Mouse (Mus musculus) colon, adult 2 months (tissue): ENCODE data around the gene Ciapin1. TPM values are rescaled to one million over a fixed set of nuclear protein-coding genes. Genes with fewer than 3 reads are reported as not detected.

Experiments used
- polyA plus RNA-seq: library from polyadenylated mRNA; depleted of rRNA; stranded (reverse); fragments of >200 nt; gene quantifications from 2 replicates; pipeline ENCODE4 v1.2.3, GENCODE M21; 2012; rRNA removed

Gene Ciapin1
- 47.1 and 48.1 TPM in 2 replicates for polyA plus RNA-seq

DNA sequence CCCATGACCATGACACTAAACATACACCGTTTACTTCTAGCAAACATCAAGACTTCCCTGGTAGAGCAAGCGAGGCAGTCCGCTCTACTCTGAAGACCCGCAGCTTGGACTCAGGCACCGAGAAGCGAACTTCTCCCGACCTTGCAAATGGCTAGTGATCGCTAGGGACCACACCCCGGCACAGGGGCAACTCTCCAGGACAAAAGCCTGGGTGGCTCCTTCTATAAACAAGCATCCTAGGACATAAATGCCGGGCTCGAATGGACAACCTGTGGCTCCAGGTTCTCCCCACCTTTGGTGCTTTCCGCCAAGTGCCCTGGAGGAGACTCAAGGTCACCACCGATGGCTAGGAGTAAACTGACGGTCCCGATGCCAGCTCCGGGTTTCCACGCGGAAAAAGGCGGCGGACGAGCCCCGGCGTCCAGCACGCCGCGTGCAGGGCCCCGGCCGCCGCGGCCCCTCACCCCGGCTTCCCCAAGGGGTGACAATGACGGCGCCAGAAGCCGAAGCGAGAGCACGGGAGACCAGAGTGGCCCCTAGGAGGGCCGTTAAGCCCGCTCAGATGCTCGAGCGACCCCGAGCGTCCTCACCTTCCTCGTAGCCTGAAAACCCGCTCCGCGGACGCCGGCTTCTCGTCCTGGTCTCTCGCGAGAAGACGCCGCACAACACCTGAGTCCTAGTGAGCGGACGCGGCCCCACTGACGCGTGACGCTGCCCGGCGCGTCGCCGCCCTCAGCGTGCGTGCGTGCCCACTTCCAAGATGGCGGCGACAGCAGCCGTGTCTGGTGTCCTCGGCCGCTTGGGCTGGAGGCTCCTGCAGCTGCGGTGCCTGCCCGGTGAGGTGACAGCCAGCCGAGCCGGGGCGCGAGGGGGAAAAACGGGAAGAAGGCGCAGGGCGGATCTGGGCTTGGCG is at the start of gene Ciapin1, which contains the start of gene Coq9:
Gene Ciapin1, minus strand, starts transcription at position 697 of the 913 bp plus-strand sequence.
Gene Coq9, plus strand, starts transcription at position 660 of the 913 bp plus-strand sequence.

DNA sequence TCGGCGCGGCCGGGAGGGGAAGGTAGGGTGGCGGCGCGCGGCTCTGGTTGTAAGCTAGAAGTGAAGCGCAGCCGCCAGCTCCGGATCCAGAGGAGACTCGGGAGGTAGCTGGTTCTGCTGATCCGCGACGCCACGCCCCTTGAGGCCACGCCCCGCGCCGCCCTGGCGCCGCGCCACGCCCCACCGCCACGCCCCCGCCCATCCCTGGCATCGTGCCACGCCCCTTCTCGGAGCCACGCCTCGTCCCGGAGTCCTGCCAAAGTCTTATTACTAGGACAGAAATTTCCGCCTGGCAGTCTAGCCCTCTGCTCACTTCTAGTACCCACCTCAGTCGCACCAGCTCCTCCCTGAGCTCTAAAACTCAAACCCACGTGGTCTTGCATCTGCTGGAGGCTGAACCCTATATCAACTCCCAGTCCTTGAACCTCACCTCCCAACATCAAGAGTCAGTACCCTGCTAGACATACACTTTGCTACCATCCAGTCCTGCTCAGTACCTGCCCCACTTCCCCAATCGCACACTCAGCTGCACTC is 38.1 kb upstream of the Ciapin1 start, which contains the start of gene Dok4:
Gene Dok4, minus strand, starts transcription at position 134 of the 534 bp plus-strand sequence.

DNA sequence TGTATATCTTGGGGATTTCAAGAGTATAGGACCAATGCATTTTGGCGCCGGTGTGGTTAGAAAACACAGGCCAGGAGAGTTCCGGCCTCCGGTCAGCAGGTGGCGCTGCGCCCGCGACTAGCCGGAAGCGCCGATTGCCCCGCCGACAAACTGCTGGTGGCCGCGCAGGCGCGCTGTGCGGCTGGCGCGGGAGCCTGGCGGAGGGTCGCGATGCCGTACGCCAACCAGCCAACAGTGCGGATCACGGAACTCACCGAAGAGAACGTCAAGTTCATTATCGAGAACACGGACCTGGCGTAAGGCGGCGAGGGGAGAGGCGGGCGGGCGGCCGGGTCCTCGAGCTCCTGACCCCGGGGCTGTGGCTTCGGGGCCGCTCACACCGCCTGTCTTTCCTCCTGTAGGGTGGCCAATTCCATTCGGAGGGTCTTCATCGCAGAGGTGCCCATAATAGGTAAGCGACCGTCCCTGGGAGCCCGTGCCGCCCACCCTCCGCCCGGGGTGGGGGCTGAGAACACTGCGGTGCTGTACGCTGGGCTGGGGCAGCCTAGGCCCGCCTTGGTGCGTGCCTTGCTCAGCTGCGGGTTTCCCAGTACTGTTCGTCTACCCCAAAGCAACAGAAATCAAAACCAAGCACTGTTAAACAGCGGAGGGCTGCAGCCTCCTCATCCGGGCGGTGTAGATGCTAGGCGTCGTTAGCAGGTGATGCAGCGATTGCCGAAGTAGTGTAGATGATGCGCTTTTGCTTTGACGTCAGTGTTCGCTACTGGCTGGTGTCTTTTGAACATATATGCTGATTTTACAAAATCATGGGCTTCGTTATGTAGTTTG is 19.4 kb upstream of the Ciapin1 start, which contains the start of gene Polr2c:
Gene Polr2c, plus strand, starts transcription at position 105 of the 828 bp plus-strand sequence.

DNA sequence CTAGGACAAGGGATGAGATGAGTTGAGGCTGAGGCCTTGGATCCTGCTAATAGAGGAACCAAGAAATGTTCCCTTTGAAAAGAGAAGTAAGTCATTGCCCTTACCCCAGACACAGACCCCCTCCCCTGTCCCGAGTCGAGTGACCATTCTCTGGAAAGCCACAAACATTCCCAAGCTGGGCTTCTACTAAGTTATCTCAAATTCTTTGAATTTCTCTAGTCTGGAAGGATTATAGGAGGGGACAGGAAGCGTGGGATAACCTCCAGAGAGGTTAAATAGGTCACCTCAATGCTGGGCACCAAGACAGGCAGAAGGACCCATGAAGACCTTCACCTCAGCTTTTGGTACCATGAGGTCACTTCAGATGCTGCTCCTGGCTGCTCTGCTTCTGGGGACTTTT is 28.0 kb downstream of the Ciapin1 start, which contains the start of gene Ccl17:
Gene Ccl17, plus strand, starts transcription at position 301 of the 400 bp plus-strand sequence.

DNA sequence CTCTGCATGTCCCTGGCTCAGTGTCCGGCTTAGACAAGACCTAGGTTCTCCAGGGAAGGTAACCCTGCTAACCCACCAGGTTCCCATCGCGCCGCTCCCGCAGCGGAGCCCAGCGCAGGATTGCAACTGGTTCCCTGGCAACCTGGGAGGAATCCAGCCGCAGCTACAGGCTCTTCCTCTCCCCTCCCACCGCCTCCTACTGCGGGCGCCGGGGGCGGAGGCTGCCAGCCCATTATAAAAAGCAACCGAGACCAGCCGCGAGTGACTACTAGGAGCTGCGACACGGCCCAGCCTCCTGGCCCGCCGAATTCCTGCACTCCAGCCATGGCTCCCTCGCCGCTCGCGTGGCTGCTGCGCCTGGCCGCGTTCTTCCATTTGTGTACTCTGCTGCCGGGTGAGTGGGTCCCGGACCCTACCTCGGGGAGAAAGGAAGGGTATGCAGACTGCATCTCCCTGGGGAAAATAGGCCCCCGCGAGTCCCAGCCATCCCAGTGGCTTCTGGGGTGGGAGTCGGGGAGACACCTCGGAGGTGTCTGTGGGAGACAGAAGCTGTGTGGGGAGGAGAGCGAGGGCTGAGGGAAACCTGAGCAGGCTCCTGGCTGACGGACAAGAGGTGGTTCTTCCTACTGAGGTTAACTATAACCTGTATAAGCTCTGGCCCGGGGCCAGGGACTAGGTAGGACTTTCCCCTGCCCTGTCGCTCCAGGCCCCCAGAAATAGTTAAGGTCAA is 66.1 kb downstream of the Ciapin1 start, which contains the start of gene Cx3cl1:
Gene Cx3cl1, plus strand, starts transcription at position 69 of the 730 bp plus-strand sequence.

Other genes starting within 250 kb of the Ciapin1 start
- gene Rspry1, start 236.4 kb downstream of the Ciapin1 start, polyA plus RNA-seq, result 5.7 and 7.2 TPM in 2 replicates
- gene Fam192a, start 236.4 kb downstream of the Ciapin1 start, polyA plus RNA-seq, result 21.2 and 24.3 TPM in 2 replicates
- 84.3 and 113 TPM in 2 replicates for gene Arl2bp, start 171.8 kb downstream of the Ciapin1 start, polyA plus RNA-seq
- gene Pllp, start 142.1 kb downstream of the Ciapin1 start, polyA plus RNA-seq, result 304 and 413 TPM in 2 replicates
- 1.7 and 2.2 TPM in 2 replicates for gene Ccl22, start 92.8 kb downstream of the Ciapin1 start, polyA plus RNA-seq
- gene Cx3cl1, start 66.3 kb downstream of the Ciapin1 start, polyA plus RNA-seq, result 164 and 188 TPM in 2 replicates
- 0.88 TPM in 1 of 2 replicates, not detected in the other for gene Ccl17, start 27.9 kb downstream of the Ciapin1 start, polyA plus RNA-seq
- gene Coq9, start within 50 bp of the Ciapin1 start, polyA plus RNA-seq, result 374 and 469 TPM in 2 replicates
- gene Polr2c, start 19.1 kb upstream of the Ciapin1 start, polyA plus RNA-seq, result 56.7 and 94.8 TPM in 2 replicates
- gene Dok4, start 38.0 kb upstream of the Ciapin1 start, polyA plus RNA-seq, result 145 and 155 TPM in 2 replicates
- 12.4 and 13.5 TPM in 2 replicates for gene Ccdc102a, start 79.7 kb upstream of the Ciapin1 start, polyA plus RNA-seq
- 5.8 and 11.0 TPM in 2 replicates for gene Adgrg5, start 85.3 kb upstream of the Ciapin1 start, polyA plus RNA-seq
- 104 and 110 TPM in 2 replicates for gene Adgrg1, start 136.4 kb upstream of the Ciapin1 start, polyA plus RNA-seq
- 7.2 and 7.7 TPM in 2 replicates for gene Adgrg3, start 179.3 kb upstream of the Ciapin1 start, polyA plus RNA-seq
- 0.07 TPM in 1 of 2 replicates, not detected in the other for gene Drc7, start 216.7 kb upstream of the Ciapin1 start, polyA plus RNA-seq
- 19.9 and 23.1 TPM in 2 replicates for gene Katnb1, start 242.8 kb upstream of the Ciapin1 start, polyA plus RNA-seq